Mouse (Mus musculus) midbrain, embryonic 16.5 days (tissue): Measurements from ENCODE around the gene Slamf9. TPM values are rescaled to one million over a fixed set of nuclear protein-coding genes. Genes with fewer than 3 reads are reported as not detected.

Experiments used
- polyA plus RNA-seq: library from polyadenylated mRNA; unstranded; fragments of >200 nt; fragmentation: Nextera tagmentation; extraction: Ambion mirVana; gene quantifications from 2 replicates; pipeline ENCODE4 v1.2.1, GENCODE M21; 2015

Slamf9 gene
- polyA plus RNA-seq, 1 experiment from 2014 or later, result 0.23 TPM

Other genes with a start within 250 kb of the Slamf9 start
- gene Atp1a4, start 216.9 kb upstream of the Slamf9 start, polyA plus RNA-seq, result not detected in 2 replicates
- 63.9 and 64.0 TPM in 2 replicates for gene Igsf8, start 213.7 kb upstream of the Slamf9 start, polyA plus RNA-seq
- gene Atp1a2, start 177.3 kb upstream of the Slamf9 start, polyA plus RNA-seq, result 53.2 and 69.0 TPM in 2 replicates
- gene Kcnj9, start 146.0 kb upstream of the Slamf9 start, polyA plus RNA-seq, result 7.7 and 7.8 TPM in 2 replicates
- gene Kcnj10, start 134.1 kb upstream of the Slamf9 start, polyA plus RNA-seq, result 1.5 and 2.5 TPM in 2 replicates
- 3.4 and 3.5 TPM in 2 replicates for gene Pigm, start 98.8 kb upstream of the Slamf9 start, polyA plus RNA-seq
- 73.0 and 74.4 TPM in 2 replicates for gene Igsf9, start 6.4 kb downstream of the Slamf9 start, polyA plus RNA-seq
- gene Tagln2, start 24.7 kb downstream of the Slamf9 start, polyA plus RNA-seq, result 47.3 and 53.0 TPM in 2 replicates
- gene Cfap45, start 45.4 kb downstream of the Slamf9 start, polyA plus RNA-seq, result 4.0 and 4.7 TPM in 2 replicates
- 0.72 and 1.3 TPM in 2 replicates for gene Vsig8, start 80.6 kb downstream of the Slamf9 start, polyA plus RNA-seq
- gene Slamf8, start 115.2 kb downstream of the Slamf9 start, polyA plus RNA-seq, result not detected in 2 replicates
- gene Fcrl6, start 127.2 kb downstream of the Slamf9 start, polyA plus RNA-seq, result 0.09 and 0.12 TPM in 2 replicates
- gene Dusp23, start 157.6 kb downstream of the Slamf9 start, polyA plus RNA-seq, result 7.1 and 8.0 TPM in 2 replicates
- gene Crp, start 222.7 kb downstream of the Slamf9 start, polyA plus RNA-seq, result not detected in 2 replicates